Mouse (Mus musculus): Measurements from ENCODE around the gene Myo9a. TPM values are rescaled to one million over a fixed set of nuclear protein-coding genes. Genes with fewer than 3 reads are reported as not detected.

The Myo9a gene
- 12.4 and 14.5 TPM in 2 replicates for polyA plus RNA-seq (2015; fragmentation: Nextera tagmentation; extraction: Ambion mirVana)

DNA sequence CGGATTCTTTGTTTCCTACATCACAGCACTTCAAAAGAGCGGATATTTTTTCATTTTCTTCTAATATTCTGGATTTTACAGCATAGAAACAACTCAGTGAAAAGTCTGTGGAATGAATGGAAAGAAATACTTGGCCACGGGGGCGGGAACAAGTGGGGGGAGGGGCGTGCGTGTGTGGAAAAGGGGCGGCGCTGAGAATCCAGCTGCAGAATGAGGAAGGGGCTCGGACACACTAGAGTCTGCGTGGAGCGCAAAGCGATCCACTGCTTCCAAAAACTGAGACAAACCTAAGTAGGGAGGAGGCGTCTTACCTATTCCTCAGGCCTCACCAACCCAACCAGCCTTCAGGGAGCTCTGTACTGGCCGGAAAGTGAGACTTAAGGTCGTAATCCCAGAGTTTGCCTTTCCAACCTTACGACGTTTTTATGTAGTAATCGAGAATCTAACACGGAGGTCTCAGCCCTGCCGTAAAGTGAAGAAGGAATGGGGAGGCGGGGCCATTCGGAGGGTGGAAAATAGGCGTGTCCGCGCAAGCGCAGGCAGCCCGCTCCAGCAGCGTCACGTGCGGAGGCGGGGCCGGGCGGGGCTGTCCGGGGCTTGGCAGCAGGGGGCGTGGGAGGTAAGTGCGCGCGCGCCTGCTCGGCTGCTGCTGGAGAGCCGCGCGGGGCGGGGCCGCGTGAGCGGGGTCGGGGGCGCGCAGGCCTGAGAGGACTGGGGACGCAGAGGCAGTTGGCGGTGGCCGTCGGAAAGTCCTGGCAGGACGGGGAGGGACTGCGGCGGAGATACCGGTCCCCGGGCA, at the start of gene Myo9a, which contains the start of gene Senp8:
Gene Myo9a (plus strand): TSS at position 630 of the 799 bp plus-strand sequence.
Gene Senp8 (minus strand): TSS at position 444 of the 799 bp plus-strand sequence.
- H3K4me1 ChIP-seq (replicated peaks; ENCODE audit: insufficient read depth, low read length) = no peaks in the 10 kb centered on the region
- DNase-seq (ENCODE audit: low spot score) (peak; percentile 99), ATAC-seq (replicated peaks; ENCODE audit: low FRiP score, low read depth) (peak; percentile 95)
- H3K27ac ChIP-seq = peak within 1 kb of the TSS; percentile 98
- no peaks in the 10 kb centered on the region for H3K27me3 ChIP-seq (ENCODE audit: insufficient read depth, low read length)
- H3K4me2 ChIP-seq (ENCODE audit: low read length) = peak within 1 kb of the TSS; percentile 75
- peak within 1 kb of the TSS; percentile 89 for H3K9ac ChIP-seq (ENCODE audit: low read depth, low read length)
- H3K9me3 ChIP-seq (replicated peaks; ENCODE audit: low read length) = no peaks in the 10 kb centered on the region
- peak within 1 kb of the TSS; percentile 83 for H3K4me3 ChIP-seq (replicated peaks; ENCODE audit: low read depth, low read length)
- 1% methylated on average over 48 of the region's 59 CpGs for WGBS
- peak; percentile 30; the same call in 1 of the 2 replicates for TF ChIP-seq CTCF (IDR thresholded peaks at IDR 0.05; ENCODE audit: low read depth)
- no peaks in the 10 kb centered on the region for H3K36me3 ChIP-seq (ENCODE audit: insufficient read depth, low read length)

DNA sequence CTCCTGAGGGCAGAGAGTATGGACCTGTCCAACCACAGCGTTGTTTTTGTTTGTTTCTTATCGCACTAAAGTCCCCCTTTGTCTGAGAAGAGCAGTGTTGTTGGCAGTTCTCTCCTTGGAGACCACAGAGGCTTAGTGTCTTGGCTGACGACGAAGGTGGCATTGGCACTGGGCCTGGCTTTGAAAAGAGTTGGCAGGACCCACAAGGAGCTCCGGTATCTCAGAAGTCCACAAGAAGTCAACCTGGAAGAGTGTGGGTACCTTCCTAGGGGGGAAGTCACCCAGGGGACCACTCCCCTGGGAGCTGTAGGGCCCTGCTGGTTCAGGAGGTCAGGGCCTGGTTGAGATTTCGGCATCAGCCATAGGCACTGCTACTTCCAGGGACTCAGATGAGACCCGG, 49.6 kb upstream of the Myo9a start:
- WGBS = 85% methylated on average over 7 of the region's 7 CpGs

GRCm38 (mm10) chr9:59703099-59703498, 47.6 kb upstream of the Myo9a start:
- no peak overlapping the region for H3K9ac ChIP-seq (ENCODE audit: low read depth, low read length)
- ATAC-seq (replicated peaks; ENCODE audit: low FRiP score, low read depth) = no peak
- no peak for DNase-seq (ENCODE audit: low spot score)
- H3K9me3 ChIP-seq (replicated peaks; ENCODE audit: low read length) = no peaks in the 10 kb centered on the region
- H3K4me2 ChIP-seq (ENCODE audit: low read length) = no peak overlapping the region
- no peaks in the 10 kb centered on the region for H3K4me1 ChIP-seq (replicated peaks; ENCODE audit: insufficient read depth, low read length)
- H3K27me3 ChIP-seq (ENCODE audit: insufficient read depth, low read length) = no peaks in the 10 kb centered on the region
- H3K27ac ChIP-seq = no peak overlapping the region
- WGBS = 58% methylated on average over 6 of the region's 6 CpGs
- H3K4me3 ChIP-seq (replicated peaks; ENCODE audit: low read depth, low read length) = no peak overlapping the region
- no peaks in the 10 kb centered on the region for H3K36me3 ChIP-seq (ENCODE audit: insufficient read depth, low read length)
- TF ChIP-seq CTCF (IDR thresholded peaks at IDR 0.05; ENCODE audit: low read depth) = no peak

More for the DNA sequence above, 49.6 kb upstream of the Myo9a start:
- H3K27me3 ChIP-seq (ENCODE audit: insufficient read depth, low read length) = no peaks in the 10 kb centered on the region
- no peaks in the 10 kb centered on the region for H3K9me3 ChIP-seq (replicated peaks; ENCODE audit: low read length)
- DNase-seq (ENCODE audit: low spot score) = no peak
- H3K9ac ChIP-seq (ENCODE audit: low read depth, low read length) = no peak overlapping the region
- ATAC-seq (replicated peaks; ENCODE audit: low FRiP score, low read depth) = no peak
- H3K4me1 ChIP-seq (replicated peaks; ENCODE audit: insufficient read depth, low read length) = no peaks in the 10 kb centered on the region
- TF ChIP-seq CTCF (IDR thresholded peaks at IDR 0.05; ENCODE audit: low read depth) = no peak
- no peak overlapping the region for H3K4me2 ChIP-seq (ENCODE audit: low read length)
- H3K4me3 ChIP-seq (replicated peaks; ENCODE audit: low read depth, low read length) = no peak overlapping the region
- no peak overlapping the region for H3K27ac ChIP-seq
- H3K36me3 ChIP-seq (ENCODE audit: insufficient read depth, low read length) = no peaks in the 10 kb centered on the region

GRCm38 (mm10) chr9:59706850-59707825, 43.6 kb upstream of the Myo9a start:
- no peak for ATAC-seq (replicated peaks; ENCODE audit: low FRiP score, low read depth)

DNA sequence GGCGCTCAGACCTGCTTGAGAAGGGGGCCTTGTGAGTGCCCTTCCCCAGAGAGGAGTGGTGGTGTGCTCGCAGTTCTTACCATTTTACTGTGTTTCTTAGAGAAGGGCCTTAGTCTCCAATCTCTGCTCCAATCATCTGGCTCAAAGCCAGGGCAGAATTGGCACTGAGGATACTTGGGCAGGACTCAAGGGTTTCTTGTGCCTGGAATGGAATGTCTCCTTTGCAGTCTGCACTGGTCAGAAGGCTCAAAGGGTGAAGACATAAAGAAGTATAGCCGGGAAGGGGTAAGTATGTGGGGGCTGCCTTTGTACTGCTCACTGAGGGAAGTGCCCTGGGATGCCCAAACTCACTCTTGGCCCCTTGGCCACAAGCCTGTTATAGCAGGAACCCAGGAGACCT, 41.5 kb upstream of the Myo9a start:
- no peaks in the 10 kb centered on the region for H3K9me3 ChIP-seq (replicated peaks; ENCODE audit: low read length)
- no peaks in the 10 kb centered on the region for H3K27me3 ChIP-seq (ENCODE audit: insufficient read depth, low read length)
- H3K27ac ChIP-seq = peak overlapping the region; percentile 19; the same call in 1 of the 2 replicates
- H3K4me3 ChIP-seq (replicated peaks; ENCODE audit: low read depth, low read length) = no peak overlapping the region
- 84% methylated on average over 3 of the region's 3 CpGs for WGBS
- ATAC-seq (replicated peaks; ENCODE audit: low FRiP score, low read depth) (no peak), DNase-seq (ENCODE audit: low spot score) (no peak)
- H3K4me2 ChIP-seq (ENCODE audit: low read length) = no peak overlapping the region
- TF ChIP-seq CTCF (IDR thresholded peaks at IDR 0.05; ENCODE audit: low read depth) = no peak
- no peaks in the 10 kb centered on the region for H3K4me1 ChIP-seq (replicated peaks; ENCODE audit: insufficient read depth, low read length)
- no peaks in the 10 kb centered on the region for H3K36me3 ChIP-seq (ENCODE audit: insufficient read depth, low read length)
- no peak overlapping the region for H3K9ac ChIP-seq (ENCODE audit: low read depth, low read length)

More at GRCm38 (mm10) chr9:59706850-59707825, 43.6 kb upstream of the Myo9a start:
- Histone ChIP-seq H3K4me3 (replicated peaks; ENCODE audit: low read depth, low read length) (no peak overlapping the region), H3K9ac (ENCODE audit: low read depth, low read length) (no peak overlapping the region), H3K27ac (no peak overlapping the region), H3K27me3 (ENCODE audit: insufficient read depth, low read length) (no peaks in the 10 kb centered on the region), H3K36me3 (ENCODE audit: insufficient read depth, low read length) (no peaks in the 10 kb centered on the region), H3K4me2 (ENCODE audit: low read length) (no peak overlapping the region), H3K9me3 (replicated peaks; ENCODE audit: low read length) (no peaks in the 10 kb centered on the region), H3K4me1 (replicated peaks; ENCODE audit: insufficient read depth, low read length) (no peaks in the 10 kb centered on the region)
- TF ChIP-seq CTCF (IDR thresholded peaks at IDR 0.05; ENCODE audit: low read depth) = no peak
- no peak for DNase-seq (ENCODE audit: low spot score)
- 54% methylated on average over 10 of the region's 10 CpGs for WGBS
